Mouse (Mus musculus) macrophage (primary cell): Measurements from ENCODE around the gene Tmc6. TPM values are rescaled to one million over a fixed set of nuclear protein-coding genes. Genes with fewer than 3 reads are reported as not detected.

Source experiments
- H3K27ac ChIP-seq: fragments of 350-480 bp; formaldehyde crosslinking; 2 replicates; pipeline ENCODE4 v1.9.0; 2021
- H3K36me3 ChIP-seq: fragments of 350-480 bp; formaldehyde crosslinking; 2 replicates; pipeline ENCODE4 v1.9.0; 2021; ENCODE audit errors: inconsistent target
- H3K4me3 ChIP-seq: fragments of 350-480 bp; formaldehyde crosslinking; 2 replicates; pipeline ENCODE4 v1.9.0; 2021; ENCODE audit errors: inconsistent target
- H3K79me2 ChIP-seq: fragments of 350-480 bp; formaldehyde crosslinking; 2 replicates; pipeline ENCODE4 v1.9.0; 2021; ENCODE audit errors: inconsistent target
- WGBS: methylation state at CpG from one replicate; pipeline ENCODE4 v1.1.7; 2026; ENCODE audit warnings: inconsistent platforms; ENCODE audit not compliant: missing documents; 5-methylcytosine and 5-hydroxymethylcytosine counted together
- polyA plus RNA-seq: library from polyadenylated mRNA; stranded (reverse); fragments of 250-400 nt; gene quantifications from 3 replicates; pipeline ENCODE4 v1.2.4, GENCODE M21; 2018; ENCODE audit warnings: inconsistent platforms

Gene Tmc6
- polyA plus RNA-seq, 1 experiment from 2014 or later: 11.1 TPM

DNA sequence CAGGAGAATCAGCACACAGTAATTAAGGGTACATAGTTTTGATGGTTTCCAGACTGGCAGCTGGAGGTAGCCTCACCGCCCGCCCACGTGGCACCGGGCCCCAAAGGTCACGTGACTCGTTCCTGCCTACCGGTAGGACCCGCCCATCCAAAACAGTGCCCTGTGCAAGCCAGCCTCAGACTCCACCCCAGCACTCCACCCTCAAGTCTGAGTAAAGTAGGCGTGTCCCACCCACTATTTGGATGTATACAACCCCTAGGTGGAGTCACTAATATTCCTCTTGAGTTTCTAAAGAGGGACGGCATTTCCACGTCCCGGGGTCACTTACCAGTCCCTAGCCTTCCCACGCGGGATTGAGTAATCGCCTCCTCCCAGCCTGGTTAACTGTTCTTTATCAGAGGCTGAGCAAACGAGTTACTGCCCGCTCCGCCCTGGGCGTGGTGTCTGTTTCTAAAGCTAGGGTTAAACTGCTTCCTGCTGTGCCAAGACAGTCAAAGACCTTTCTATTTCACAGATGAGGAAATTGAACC, 1.4 kb downstream of the Tmc6 start:
- Histone ChIP-seq H3K36me3 (no peaks in the 10 kb centered on the region; the same call in 1 of the 2 replicates), H3K4me3 (peak overlapping the region; percentile 44), H3K79me2 (no peaks in the 10 kb centered on the region), H3K27ac (peak overlapping the region; percentile 98)
- WGBS: under 1% methylated on average over 19 of the region's 19 CpGs

DNA sequence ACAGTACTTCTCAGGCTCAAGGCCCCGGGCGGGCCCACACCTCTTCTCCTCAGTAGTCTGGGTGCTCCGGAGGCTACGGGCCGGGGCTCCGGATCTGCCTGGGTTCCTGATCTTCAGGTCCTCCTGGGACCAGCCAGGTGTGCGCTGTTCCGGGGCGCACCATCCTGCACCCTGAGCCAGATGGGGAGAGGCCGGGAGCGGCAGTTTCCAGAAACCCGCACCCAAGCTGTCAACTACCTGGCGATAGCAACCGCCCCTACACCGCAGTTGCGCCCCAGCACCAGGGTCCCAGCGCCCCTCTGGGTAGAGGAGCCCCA, 1.8 kb downstream of the Tmc6 start:
- Histone ChIP-seq H3K4me3 (peak overlapping the region; percentile 44), H3K36me3 (no peaks in the 10 kb centered on the region; the same call in 1 of the 2 replicates), H3K27ac (peak overlapping the region; percentile 98), H3K79me2 (no peaks in the 10 kb centered on the region)
- under 1% methylated on average over 17 of the region's 17 CpGs for WGBS

DNA sequence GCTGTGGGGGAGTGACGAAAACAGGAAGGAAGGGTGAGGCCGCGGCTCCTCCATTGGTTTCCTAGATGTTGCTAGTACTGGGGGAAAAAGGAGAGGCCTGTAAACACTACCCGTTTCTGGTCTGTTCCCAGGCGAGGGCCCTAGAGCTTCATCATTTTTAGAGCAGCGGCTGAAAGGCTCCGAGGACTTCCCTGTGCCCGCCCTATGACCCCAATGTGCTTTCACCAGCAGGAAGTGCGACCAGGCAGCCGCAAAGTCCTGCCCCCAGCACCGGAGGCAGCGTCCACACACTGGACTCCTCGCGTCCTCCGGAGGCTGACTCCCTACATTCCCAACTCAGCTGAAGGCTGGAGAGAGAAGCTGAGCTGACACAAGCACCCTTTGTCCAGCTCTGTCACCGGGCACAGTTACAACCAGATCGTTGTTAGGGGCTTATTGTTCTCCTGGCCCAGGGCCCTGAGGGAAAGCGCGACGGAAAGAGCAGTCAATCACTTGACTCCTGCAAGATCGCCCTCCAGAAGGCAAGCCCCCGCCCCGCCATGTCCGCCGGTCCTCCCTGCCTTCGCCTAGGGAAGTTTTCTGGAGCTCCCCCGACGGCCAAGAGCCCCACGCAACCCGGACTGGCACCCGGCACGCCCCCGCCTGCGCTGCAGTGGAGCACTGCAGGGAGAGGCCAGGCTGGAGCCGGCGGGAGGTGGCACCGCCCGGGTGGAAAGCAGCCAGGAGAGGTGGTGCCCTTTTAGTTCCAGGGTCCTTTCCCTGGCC, 2.4 kb downstream of the Tmc6 start:
- Histone ChIP-seq H3K36me3 (peaks cover 5% of the 10 kb centered on the region; the same call in 1 of the 2 replicates), H3K4me3 (peak overlapping the region; percentile 44), H3K79me2 (no peaks in the 10 kb centered on the region), H3K27ac (peak overlapping the region; percentile 98)
- 1% methylated on average over 38 of the region's 38 CpGs for WGBS

DNA sequence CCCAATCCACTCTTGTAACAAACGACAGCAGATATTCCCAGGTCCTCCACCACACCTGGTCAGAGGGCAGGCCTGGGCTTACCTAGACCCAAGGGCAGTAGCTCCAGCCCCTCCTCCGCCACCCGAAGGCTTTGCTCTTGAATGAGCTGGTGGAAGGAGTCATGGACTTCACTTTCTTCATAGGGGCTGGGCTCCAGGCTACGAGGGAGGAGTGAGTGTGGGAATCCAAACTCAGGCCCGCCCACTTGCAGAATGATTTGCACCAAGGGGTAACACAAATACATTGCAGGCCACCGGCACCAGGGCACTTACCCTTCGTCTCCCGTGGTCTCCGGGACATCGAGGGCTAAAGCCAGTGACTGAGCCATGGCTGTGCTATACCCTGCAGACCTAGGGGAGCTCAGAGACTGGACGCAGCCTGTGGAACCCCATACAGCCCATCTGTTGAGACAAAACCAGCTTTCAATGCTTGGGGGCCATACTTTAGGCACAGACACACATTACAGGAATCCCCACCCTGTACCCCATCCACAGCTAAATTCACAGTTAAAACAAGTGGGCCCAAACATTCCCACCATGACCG, 3.1 kb downstream of the Tmc6 start:
- Histone ChIP-seq H3K27ac (peak overlapping the region; percentile 98), H3K4me3 (peak overlapping the region; percentile 44; the same call in 1 of the 2 replicates), H3K36me3 (peaks cover 9% of the 10 kb centered on the region; the same call in 1 of the 2 replicates), H3K79me2 (no peaks in the 10 kb centered on the region)
- WGBS: 21% methylated on average over 12 of the region's 12 CpGs

DNA sequence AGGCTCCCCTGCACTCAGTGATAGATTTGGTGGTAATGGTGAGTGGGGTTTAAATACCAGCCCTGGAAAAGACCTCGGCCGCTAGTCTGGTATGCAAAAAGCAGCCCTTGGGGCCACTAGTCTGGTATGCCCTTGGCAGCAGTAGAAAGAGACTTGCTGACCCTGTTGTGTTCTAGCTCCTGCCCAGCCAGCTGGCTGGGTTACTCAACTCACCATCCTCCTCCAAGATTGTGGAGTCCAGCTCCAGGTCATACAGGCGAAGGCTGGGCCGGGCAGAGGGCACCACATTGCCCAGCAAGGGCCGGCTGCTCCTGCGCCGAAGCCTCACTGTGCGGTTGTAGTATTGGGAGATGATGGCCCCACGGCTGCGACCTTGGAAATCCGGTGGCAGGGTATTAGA, 4.0 kb downstream of the Tmc6 start:
- Histone ChIP-seq H3K36me3 (peaks cover 19% of the 10 kb centered on the region; the same call in 1 of the 2 replicates), H3K4me3 (no peak overlapping the region), H3K27ac (no peak overlapping the region), H3K79me2 (no peaks in the 10 kb centered on the region)
- 91% methylated on average over 8 of the region's 11 CpGs for WGBS

DNA sequence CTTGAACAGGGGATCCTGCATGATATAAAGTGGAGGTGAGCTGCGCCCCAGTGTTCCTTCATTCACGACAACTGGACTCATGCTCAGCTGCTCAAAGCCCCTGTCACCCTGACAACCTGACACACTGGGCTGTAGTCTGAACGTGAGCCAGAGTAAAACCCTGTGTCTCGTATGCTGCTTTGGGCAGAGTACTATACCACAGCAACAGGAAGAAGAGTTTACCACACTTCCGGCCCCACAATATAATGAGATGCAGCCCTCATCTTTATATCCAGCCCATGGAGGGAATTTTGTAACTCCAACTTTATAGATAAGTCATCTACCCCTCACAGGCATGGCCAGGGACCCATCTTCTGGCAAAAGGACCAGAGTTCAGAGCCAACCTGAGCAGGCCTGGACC, 4.9 kb downstream of the Tmc6 start:
- no peak overlapping the region for H3K4me3 ChIP-seq

DNA sequence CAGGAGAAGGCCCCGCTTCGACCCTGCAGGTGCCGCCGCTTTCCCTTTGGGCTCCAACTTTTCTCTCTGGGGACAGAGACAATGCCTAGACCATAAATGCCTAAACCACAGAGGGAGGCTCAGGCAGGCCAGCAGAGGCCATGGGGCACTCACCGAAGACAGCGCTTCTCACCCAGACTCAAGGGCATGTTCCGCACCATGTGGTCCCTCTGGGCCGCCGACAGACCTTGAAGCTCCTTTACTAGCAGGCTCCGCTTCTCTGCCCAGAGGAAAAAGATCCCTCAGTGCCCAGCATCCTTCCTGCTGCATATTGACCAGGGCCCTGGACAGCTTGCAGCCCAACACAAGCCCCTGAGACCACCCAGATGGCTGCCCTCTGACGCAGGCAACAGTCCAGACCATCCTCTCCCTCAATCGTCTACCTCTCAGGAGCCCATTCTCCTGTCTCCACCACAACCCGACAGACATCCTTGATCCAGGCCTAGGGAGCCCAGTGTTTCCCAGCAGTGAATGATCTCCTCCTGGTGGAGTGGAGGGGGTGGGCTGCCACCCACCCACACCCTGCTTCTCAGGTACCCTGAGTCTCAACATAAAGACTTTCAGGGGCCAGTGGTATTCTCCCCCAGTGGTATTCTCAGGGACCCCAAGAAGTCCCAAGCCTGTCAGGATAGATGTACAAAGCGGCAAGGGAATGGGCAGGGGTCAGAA, 5.8 kb downstream of the Tmc6 start:
- no peaks in the 10 kb centered on the region for H3K79me2 ChIP-seq
- 93% methylated on average over 14 of the region's 14 CpGs for WGBS
- no peak overlapping the region for H3K27ac ChIP-seq
- H3K36me3 ChIP-seq: peaks cover 25% of the 10 kb centered on the region; the same call in 1 of the 2 replicates
- no peak overlapping the region for H3K4me3 ChIP-seq

More for the DNA sequence above, 4.9 kb downstream of the Tmc6 start:
- peaks cover 25% of the 10 kb centered on the region; the same call in 1 of the 2 replicates for H3K36me3 ChIP-seq
- no peak overlapping the region for H3K27ac ChIP-seq
- 39% methylated on average over 5 of the region's 5 CpGs for WGBS
- H3K79me2 ChIP-seq: no peaks in the 10 kb centered on the region

DNA sequence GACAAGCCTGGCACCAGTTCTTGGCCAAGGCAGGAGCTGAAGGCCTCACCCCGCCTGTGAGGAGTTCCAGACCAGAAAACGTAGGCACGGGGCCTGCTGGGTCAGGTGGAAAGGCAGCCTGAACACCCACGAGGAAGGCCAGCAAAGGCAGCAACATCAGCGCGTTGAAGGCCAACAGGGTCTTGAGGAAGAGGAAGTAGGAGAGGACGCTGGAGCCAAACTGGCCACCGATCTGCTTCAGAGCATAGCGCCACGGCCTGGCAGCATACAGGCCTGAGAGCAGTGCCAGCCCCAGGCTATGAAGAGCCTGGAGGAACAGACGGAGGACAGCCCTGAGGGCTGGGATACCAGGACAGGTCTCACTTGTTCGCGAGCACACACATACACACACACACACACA, 6.5 kb downstream of the Tmc6 start:
- Histone ChIP-seq H3K27ac (no peak overlapping the region), H3K4me3 (no peak overlapping the region), H3K79me2 (no peaks in the 10 kb centered on the region), H3K36me3 (peaks cover 25% of the 10 kb centered on the region; the same call in 1 of the 2 replicates)
- 62% methylated on average over 10 of the region's 13 CpGs for WGBS

DNA sequence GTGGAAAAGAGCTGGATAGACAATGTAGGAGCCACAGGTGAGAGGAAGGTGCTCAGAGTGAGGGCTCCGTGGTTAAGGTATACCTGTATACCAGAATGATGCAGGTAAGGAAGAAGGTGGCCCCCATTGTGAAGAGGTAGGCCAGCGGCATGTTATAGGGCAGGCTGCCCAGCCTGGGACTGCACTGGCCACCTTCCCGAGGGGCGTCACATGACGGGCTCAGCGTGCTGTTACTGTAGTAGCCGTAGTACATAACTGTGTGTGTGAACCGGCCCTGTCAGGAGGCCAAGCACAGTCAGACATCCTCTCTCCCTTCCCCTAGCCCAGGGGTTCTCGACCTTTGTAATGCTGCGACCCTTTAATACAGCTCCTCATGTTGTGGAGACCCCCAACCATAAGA, 7.1 kb downstream of the Tmc6 start:
- 94% methylated on average over 10 of the region's 10 CpGs for WGBS

DNA sequence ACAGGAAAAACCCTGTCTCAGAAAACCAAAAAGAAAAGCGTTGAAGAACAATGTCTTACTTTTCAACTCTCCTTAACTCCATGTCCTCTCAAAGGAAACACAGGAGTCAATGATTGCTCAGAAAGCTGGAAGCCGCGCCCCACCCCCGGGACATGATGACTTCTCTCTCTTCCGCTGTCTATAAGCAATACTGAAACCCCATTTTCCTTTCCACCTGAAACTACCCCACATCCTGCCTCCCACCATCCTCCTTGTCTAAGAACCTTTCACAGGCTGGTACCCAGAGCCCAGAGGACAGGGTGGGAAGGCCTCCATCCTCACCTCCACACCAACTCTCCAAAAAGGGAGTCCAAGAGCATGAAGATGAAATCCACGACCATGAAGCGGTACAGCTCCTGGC, 9.6 kb downstream of the Tmc6 start:
- peaks cover 25% of the 10 kb centered on the region; the same call in 1 of the 2 replicates for H3K36me3 ChIP-seq
- no peaks in the 10 kb centered on the region for H3K79me2 ChIP-seq
- no peak overlapping the region for H3K4me3 ChIP-seq
- WGBS: 99% methylated on average over 7 of the region's 7 CpGs
- H3K27ac ChIP-seq: no peak overlapping the region

More for the DNA sequence above, 7.1 kb downstream of the Tmc6 start:
- peaks cover 25% of the 10 kb centered on the region; the same call in 1 of the 2 replicates for H3K36me3 ChIP-seq
- no peak overlapping the region for H3K4me3 ChIP-seq
- no peak overlapping the region for H3K27ac ChIP-seq
- no peaks in the 10 kb centered on the region for H3K79me2 ChIP-seq

DNA sequence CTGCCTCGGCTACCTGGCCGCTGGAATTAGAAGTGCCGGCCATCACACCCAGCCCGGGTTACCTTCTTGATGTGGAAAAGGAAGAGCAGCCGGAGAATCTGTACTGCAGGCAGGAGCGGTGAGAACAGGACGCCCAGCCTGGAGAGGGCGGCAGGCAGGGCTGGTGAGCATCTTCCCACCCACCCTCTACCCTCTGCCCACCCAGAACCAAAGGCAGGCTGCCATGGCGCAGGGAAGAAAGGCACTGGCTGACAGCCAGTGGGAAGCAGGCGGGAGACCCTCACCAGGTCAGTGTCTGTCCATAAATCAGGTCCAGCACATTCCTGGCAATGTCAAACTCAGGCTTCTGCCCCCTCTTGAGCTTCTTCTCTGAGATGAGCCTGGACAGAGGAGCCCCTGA, 11.6 kb downstream of the Tmc6 start:
- H3K36me3 ChIP-seq: peaks cover 35% of the 10 kb centered on the region; the same call in 1 of the 2 replicates
- H3K27ac ChIP-seq: no peak overlapping the region
- no peaks in the 10 kb centered on the region for H3K79me2 ChIP-seq
- WGBS: 93% methylated on average over 10 of the region's 10 CpGs
- no peak overlapping the region for H3K4me3 ChIP-seq

DNA sequence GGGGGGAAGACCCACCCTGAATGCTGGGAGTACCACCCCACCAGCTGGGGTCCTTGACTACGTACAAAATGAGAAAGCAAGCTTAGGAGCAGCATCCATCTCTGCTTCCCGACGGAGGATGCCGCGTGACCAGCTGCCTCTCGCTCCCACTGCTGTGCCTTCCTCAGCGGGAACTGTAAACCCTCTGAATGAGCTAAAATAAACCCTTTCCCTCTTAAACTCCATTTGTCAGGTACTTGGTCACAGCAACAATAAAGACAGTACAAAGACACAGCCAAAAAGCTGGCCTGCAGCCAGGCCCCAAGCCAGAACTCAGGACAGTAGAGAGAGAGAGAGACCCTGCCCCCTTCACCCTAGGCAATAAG, 12.3 kb downstream of the Tmc6 start:
- Histone ChIP-seq H3K79me2 (no peaks in the 10 kb centered on the region), H3K4me3 (no peak overlapping the region), H3K27ac (no peak overlapping the region), H3K36me3 (peaks cover 38% of the 10 kb centered on the region; the same call in 1 of the 2 replicates)
- WGBS: 94% methylated on average over 7 of the region's 7 CpGs

DNA sequence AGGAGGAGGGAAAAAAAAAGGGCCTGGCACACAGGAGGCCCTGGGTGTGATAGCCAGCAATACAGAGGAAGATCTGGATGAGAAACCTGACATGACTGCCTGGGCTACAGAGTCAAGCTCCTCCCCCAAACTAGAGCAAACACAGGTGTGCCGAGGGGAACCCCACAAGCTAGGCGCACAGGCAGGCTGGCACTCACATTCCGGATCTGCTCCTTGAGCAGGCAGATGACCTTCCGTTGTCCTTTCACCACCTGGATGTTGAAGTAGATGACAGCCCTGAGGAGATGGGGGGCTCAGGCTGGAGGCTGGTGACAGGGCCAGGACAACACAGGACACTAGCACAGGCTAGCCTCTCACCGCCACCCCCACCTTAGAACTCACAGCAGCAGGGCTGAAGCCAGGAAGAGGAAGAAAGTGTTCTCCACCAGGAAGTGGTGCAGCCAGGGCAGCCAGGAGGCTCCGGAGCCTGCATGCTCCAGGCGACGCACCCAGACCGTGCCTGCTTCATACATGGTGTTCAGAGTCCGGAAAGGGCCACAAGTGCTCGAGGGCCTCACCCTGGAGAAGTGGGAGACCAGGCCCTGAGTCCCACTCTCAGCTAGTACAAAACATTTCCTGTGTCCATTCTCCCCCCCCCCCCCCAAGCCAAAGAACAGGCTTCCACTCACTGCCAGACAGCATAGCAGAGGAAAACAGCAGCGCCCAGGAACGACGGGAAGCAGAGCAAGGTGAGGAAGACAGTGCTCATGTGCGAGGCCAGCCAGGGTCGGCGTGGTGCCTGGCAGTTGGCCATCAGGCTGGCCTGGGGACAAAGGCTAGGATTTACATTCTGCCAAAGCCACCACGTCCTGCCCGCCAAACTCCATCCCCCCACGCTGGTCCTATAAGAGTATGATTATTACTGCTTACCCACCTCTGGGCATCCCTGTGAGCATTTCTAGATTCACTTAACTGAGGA, 13.0 kb downstream of the Tmc6 start:
- Histone ChIP-seq H3K27ac (no peak overlapping the region), H3K36me3 (peaks cover 40% of the 10 kb centered on the region; the same call in 1 of the 2 replicates), H3K4me3 (no peak overlapping the region), H3K79me2 (no peaks in the 10 kb centered on the region)
- 82% methylated on average over 20 of the region's 20 CpGs for WGBS

DNA sequence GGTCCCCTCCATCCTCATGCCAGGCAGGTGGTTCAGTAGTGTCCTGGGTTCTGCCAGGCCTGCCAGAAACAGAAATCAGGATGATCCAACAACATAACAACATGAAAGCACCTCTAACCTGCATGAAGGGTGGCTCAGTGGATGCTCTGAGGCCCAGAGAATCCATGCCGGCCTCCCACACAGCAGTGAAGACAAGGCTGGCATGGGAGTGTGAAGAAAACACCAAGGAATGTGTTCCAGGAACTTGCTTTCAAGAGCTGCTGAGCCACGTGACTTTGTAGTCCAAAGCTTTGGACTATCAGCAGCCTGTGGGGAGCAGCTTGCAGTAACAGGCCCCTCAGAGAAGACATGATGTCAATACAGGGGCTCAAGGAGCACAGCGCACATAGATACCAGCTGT, 15.7 kb downstream of the Tmc6 start:
- Histone ChIP-seq H3K4me3 (no peak overlapping the region), H3K27ac (no peak overlapping the region), H3K79me2 (no peaks in the 10 kb centered on the region), H3K36me3 (peaks cover 29% of the 10 kb centered on the region; the same call in 1 of the 2 replicates)
- 93% methylated on average over 3 of the region's 3 CpGs for WGBS
